Mouse (Mus musculus): ENCODE results near the gene Rnf157. TPM values are rescaled to one million over a fixed set of nuclear protein-coding genes. Genes with fewer than 3 reads are reported as not detected.

Gene Rnf157
- total RNA-seq, 1 experiment from 2014 or later = 9.2 TPM

DNA sequence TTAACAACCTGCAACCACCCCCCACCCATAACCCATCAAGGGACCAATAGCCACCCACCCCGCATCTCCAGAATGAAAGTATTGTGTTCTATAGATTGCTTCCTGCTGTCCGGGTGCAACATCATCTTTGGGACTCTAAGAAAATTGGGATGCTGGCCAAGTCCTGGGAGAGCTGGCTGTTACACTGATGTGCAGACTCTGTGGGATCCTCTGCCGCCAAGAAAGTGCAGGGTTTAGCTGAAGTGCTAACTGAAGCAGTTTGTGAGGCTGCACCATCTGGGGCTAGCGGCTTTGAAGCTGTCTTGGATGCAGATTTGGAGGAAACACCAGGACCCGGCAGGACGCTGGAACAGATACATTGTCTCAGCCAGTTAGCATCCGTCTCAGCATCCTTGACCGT is 101.7 kb downstream of the Rnf157 start:
- ATAC-seq (replicated peaks; ENCODE audit: low read depth, poor library complexity, severe bottlenecking) = no peak

DNA sequence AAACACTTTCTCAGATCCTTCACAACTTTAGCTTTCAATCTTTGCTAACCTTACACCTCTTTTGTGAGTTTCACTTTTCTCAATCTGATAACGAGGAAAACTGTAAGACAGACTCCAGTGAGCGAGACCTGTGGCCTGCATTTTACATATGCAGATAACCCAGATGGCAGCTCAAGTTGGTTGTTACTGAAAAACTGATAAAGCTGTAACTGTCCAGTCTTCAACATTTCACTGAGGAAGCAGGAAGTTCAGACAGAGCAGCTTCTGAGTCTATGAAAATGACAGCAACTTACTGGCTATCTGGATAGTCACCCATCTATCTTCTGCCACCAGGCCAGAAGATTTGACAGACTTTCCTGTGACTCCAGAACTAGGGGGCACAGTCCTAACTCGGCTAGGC is 103.2 kb downstream of the Rnf157 start:
- ATAC-seq (replicated peaks; ENCODE audit: low read depth, poor library complexity, severe bottlenecking) = peak; percentile 31; the same call in 1 of the 2 replicates

DNA sequence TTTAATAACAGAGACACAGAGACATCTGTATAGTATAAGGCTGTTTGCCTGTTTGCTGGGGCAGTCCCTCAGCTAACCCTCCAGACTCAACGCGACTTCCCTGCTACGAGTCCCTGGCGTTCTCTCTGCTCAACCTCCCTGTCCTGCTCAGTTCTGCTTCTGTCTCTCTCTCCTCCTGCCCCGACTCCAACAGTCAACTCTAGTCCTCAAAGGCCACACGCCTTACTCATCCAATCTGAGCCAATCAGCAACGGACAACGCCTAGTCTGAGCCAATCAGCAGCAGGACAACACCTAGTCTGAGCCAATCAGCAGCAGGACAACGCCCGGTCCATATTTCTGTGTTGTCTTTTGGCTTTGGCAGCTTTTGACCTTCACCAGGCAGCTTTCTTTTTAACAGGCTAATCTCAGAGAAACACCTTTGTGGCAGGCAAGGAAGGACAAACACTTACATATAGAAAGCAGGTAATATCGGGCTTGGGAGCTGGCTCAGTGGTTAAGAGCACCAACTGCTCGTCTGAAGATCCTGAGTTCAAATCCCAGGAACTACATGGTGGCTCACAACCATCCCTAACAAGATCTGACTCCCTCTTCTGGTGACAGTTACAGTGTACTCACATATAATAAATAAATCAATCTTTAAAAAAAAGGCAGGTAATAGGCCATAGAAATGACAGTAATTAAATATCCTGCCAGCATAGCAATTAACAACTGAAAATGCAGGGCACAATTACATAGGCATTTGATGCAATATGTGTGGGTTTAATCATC is 104.9 kb downstream of the Rnf157 start:
- ATAC-seq (replicated peaks; ENCODE audit: low read depth, poor library complexity, severe bottlenecking) = no peak

DNA sequence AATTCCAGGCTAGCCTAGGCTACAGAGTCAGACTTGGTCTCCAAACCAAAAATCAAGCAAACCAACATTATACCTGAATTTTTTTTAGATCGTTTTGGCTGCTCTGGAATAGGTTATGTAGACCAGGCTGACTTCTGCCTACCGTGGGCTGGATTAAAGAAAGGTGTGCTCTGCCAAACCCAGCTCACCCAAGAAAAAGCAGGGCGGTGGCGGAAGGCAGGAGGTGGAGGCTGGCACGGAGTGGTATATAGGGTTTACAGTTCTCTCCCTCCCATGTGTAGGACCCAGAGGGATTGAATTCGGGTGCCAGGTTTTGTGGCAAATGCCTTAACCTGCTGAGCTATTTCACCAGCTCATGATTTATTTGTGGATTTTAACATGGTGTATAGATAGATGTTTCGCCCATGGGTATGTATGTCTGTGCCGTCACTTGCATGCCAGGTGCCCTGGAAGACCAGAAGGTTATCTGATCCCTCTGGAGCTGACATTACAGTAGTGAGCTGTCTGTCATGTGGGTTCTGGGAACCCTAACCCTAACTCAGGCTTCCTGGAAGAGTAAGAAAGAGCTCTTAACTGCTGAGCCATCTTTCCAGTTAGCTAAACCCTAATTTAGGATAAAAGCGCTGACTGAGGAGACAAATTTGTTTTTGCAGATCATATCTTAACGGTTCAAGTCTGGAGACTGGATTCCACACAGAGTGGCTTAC is 105.7 kb downstream of the Rnf157 start, which contains the start of gene Exoc7:
Gene Exoc7 (minus strand): TSS at position 215 of the 707 bp plus-strand sequence.
- ATAC-seq (replicated peaks; ENCODE audit: low read depth, poor library complexity, severe bottlenecking) = no peak

DNA sequence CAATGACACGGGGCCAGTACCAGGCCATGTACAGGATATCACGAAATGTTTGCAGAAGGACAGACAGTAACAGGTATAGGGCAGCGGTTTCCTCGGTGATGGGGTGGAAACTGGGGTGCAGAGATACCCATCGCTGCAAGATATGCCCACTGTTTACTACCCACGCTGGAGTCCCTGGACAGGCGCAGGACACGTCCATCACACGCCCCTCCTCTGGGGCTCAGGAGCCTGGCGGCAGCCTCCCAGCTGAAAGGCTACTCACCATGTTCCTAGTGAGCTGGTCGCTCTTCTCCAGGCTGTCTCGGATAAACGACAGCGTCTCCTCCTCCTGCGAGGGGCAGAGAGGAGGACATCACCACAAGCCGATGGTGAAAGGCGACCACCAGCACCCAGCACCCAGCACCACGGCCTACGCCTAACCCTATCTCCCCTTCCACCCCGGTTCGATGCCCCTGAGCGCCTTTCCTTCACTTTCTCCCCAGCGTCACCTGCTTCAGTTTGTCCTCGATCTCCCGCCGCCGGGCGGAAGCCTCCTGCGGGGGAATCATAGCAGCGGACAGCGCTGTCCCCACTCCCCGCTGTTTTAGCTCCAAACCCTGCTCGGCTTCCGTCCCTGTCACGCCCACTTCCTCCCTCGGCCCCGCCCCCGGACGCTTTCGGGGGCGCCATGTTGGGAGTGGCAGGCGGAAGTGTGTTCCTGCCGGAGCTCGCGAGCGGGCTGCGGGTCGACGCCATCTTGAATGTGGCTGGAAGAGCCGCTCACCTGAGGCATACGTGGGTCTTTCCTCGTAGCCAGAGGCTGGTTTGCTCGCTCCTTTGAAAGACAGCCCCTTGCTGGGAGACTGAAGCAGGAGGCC is 106.5 kb downstream of the Rnf157 start:
- peak; percentile 97 for ATAC-seq (replicated peaks; ENCODE audit: low read depth, poor library complexity, severe bottlenecking)

DNA sequence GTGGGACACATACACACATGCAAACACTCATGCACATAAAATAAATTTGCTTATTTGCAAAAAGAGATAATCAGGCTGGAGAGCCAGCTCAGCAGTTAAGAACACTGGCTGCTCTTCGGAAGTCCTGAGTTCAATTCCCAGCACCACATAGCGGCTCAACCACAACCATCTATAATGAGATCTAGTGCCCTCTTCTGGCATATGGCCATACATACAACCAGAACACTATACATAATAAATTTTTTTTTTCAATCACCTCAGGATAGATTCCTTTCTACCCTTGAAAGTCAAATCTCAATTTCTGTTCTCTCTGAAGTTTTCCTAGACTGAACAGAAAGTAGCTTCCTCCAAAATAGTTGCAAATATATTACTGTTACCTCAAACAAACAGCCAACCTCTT is 107.4 kb downstream of the Rnf157 start:
- ATAC-seq (replicated peaks; ENCODE audit: low read depth, poor library complexity, severe bottlenecking) = no peak

DNA sequence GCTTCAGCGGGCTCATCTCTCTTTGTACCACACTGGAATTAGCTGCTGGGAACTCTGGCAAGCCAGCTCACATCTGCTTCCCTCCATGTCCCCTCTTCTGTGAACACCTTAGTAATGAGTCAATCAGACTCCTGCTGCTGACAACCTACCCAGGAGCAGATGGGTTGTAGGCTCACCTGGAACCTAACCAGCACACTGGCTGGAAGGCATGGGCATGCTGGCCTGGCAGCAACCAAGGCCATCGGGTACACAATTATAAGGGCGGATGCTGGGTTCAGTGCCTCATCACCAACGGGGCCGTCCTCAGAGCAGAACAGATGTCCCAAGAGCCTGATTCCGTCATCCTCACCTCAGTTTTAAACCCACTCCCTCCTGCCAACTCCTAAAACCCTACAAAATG is 114.2 kb downstream of the Rnf157 start:
- no peak for ATAC-seq (replicated peaks; ENCODE audit: low read depth, poor library complexity, severe bottlenecking)

DNA sequence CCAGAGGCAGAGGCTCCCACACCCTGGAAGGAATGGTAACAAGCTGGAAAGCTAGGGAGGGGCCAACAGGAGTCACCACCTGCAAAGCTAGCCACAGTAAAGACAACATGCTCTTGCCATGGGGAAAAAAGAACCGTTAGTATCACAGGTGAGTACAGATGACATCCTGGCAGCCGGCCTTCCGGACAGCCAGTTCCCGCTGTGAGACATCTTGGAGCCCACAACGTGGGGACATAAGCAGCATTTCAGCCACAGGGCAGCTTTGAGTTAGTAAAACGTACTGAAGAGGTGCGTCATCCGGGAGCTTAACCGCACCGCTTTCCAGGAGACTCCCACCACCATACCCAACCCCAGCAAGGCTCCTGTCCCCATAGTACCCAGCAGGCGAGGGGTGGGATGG is 114.6 kb downstream of the Rnf157 start:
- no peak for ATAC-seq (replicated peaks; ENCODE audit: low read depth, poor library complexity, severe bottlenecking)

DNA sequence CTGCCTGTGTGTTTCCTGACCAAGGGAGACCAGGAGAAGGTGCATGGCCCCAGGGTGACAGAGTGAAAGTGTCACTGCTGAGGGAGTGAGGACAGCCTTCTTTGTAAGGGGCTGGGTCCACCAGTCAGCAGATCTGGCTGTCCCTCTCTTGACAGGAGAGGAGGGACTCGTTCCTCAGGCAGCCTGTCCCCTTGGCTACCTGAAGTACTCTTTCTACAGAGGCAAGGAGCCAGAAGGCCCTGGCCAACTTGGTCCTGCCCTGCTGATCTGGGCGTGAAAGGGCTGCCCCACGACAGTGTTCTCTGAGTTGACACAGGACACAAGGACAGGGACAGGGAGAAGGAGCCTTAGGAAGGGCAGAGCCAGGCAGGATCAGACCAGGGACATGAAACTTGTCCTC is 115.8 kb downstream of the Rnf157 start:
- no peak for ATAC-seq (replicated peaks; ENCODE audit: low read depth, poor library complexity, severe bottlenecking)

DNA sequence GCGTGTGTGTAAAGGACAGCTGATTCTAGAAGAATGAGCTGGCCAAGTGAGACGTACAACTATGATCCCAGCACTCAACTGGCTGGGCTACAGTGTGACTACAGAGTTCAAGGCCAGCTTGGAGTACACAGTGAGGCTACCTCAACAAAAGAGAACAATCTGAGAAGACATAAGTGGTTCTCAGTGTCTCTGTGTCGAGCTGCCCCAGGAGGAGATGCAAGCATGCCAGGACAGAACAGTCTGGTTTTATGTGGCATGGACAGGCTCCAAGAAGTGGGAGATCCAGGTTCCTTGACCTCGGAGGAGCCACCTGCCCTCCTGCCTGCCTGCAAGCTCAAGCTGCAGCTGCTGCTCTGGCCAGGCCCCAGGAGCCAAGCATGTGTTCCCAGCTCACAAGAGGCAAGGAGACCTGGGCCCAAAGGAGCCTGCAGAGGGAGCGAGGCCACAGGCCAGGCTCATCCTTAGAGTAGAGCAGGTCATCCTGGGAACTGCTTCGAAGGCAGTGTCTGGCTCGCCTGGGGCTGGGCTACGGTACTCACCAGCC is 116.6 kb downstream of the Rnf157 start:
- ATAC-seq (replicated peaks; ENCODE audit: low read depth, poor library complexity, severe bottlenecking) = no peak

DNA sequence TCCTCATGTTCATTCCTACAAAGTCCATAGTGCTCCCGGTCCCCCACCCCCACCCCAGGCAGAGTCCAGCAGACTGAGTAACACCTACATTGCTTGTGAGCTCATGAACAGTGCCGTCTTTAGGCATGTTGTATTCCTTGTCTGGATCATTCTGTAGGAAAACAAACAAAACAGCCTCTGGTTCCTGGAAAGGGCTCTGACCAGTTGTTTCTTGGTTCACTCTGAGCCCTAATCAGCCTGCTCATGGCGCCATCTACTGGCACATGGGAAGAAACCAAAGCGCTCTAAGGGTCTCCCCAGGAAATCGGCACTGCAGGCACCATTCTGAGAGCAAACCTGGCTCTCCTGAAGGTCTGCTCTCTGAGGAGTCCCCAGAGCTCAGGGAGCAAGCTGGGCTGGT is 118.5 kb downstream of the Rnf157 start:
- peak; percentile 78 for ATAC-seq (replicated peaks; ENCODE audit: low read depth, poor library complexity, severe bottlenecking)

DNA sequence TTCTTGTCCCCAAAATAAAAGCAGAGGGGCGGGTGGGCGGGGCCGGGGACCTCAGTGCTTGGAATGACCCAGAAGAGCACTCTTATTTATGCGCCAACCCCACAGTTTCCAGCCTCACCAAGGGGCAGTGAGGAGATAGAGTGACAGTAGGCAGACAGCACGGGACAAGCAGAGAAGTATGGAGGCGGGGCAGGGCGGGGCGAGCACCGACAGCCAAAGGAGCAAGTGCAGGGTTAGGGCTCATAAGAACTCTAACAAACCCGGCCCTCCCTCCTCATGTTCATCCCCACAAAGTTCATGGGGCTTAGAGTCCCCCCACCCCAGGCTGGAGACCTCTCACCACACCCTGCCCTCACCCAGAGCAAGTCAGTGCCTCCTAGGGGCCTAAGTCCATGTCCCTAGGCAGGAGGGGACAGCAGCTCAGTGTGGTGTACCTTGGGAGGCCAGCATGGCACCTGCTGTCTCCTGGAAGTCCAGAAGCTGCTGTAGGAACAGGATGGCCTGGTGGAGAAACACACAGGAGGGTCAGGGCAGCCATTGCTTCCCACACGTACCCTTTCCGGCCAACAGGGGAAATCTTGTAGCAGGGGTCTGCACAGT is 119.2 kb downstream of the Rnf157 start:
- no peak for ATAC-seq (replicated peaks; ENCODE audit: low read depth, poor library complexity, severe bottlenecking)

DNA sequence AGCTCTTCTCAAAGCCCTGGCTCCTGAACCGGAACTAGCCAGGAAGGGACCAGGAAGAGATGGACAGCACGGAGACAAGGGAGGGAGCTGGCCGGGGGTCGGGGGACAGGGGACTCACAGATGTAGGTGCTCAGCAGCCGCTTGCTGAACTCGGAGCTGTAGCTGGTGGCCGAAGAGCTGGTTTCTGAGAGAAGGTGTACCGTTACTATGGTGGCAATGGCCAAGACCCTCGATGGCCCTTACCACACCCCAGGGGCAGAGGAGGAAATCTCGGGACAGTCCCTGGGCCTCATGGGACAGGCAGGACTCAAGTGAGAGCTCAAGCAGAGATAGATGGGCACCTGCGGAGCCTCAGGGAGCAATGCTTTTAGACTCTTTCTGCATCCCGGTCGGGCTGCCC is 120.4 kb downstream of the Rnf157 start:
- no peak for ATAC-seq (replicated peaks; ENCODE audit: low read depth, poor library complexity, severe bottlenecking)

DNA sequence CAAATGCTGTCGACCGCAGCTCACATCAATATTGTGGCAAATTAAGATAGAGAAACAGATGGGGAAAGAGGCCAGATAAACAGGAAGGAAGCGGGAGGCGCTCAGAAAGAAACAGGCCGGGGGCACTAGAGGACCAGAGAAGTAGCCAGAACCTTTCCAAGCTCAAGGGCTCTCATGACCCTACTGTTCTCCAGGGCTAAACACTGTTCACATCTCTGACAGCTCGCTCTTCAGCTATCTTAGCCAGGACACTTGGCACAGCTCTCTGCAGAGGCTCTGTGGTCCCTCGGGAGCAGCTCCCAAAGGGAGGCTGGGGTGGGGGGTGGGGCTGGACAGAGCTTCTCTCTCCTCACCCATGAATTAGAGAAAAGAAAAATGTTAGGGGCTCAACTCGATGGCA is 122.3 kb downstream of the Rnf157 start:
- no peak for ATAC-seq (replicated peaks; ENCODE audit: low read depth, poor library complexity, severe bottlenecking)

DNA sequence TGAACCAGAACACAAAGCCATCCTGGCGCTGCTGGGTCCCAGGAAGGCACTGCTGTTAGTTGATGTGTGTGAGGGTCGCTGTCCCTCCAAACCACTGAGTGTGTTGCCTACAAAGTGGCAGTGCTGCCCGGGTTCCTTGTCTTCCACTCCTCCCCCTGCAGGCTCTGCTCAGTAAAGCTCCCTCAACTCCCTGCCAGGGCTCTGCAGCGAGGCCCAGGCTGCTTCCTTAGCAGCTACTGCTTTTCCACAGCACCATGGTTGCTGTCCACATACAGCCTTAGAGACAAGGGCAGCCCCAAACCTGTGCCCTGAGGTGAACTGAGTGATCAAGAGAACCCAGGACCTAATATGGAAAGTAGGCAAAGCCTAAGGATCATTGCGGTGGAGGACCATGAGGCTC is 125.5 kb downstream of the Rnf157 start:
- ATAC-seq (replicated peaks; ENCODE audit: low read depth, poor library complexity, severe bottlenecking) = no peak

Other genes with a start within 250 kb of the Rnf157 start
- 20.2 and 21.7 TPM in 2 replicates for gene Fbf1, start 244.9 kb downstream of the Rnf157 start, total RNA-seq (2017)
- 21.5 and 34.3 TPM in 2 replicates for gene Ten1, start 214.2 kb downstream of the Rnf157 start, total RNA-seq (2017)
- 24.2 and 25.9 TPM in 2 replicates for gene Acox1, start 214.0 kb downstream of the Rnf157 start, total RNA-seq (2017)
- 2.2 and 2.6 TPM in 2 replicates for gene Evpl, start 175.0 kb downstream of the Rnf157 start, total RNA-seq (2017)
- 56.9 and 62.6 TPM in 2 replicates for gene Srp68, start 138.8 kb downstream of the Rnf157 start, total RNA-seq (2017)
- not detected in 2 replicates for gene Galr2, start 132.1 kb downstream of the Rnf157 start, total RNA-seq (2017)
- gene Exoc7, start 105.8 kb downstream of the Rnf157 start, total RNA-seq (2017) = 19.5 and 34.3 TPM in 2 replicates
- gene Foxj1, start 77.6 kb downstream of the Rnf157 start, total RNA-seq (2017) = not detected in 2 replicates
- 60.7 and 82.5 TPM in 2 replicates for gene Ubald2, start 21.1 kb upstream of the Rnf157 start, total RNA-seq (2017)
- gene Qrich2, start 53.2 kb upstream of the Rnf157 start, total RNA-seq (2017) = not detected in 2 replicates
- gene Prpsap1, start 81.2 kb upstream of the Rnf157 start, total RNA-seq (2017) = 28.1 and 35.2 TPM in 2 replicates
- gene Sphk1, start 117.9 kb upstream of the Rnf157 start, total RNA-seq (2017) = 55.3 and 61.0 TPM in 2 replicates
- gene Ube2o, start 168.4 kb upstream of the Rnf157 start, total RNA-seq (2017) = 7.6 and 8.5 TPM in 2 replicates
- gene Aanat, start 173.4 kb upstream of the Rnf157 start, total RNA-seq (2017) = not detected in 2 replicates
- 2.1 and 2.4 TPM in 2 replicates for gene Rhbdf2, start 214.0 kb upstream of the Rnf157 start, total RNA-seq (2017)
- not detected in 2 replicates for gene Prcd, start 240.5 kb upstream of the Rnf157 start, total RNA-seq (2017)
- gene Cygb, start 241.3 kb upstream of the Rnf157 start, total RNA-seq (2017) = not detected in 2 replicates

Data from common myeloid progenitor, adult 5-6 weeks (primary cell).